Comparison of ENCODE assay signal across 13 mouse cellular contexts in the genomic region with DNA sequence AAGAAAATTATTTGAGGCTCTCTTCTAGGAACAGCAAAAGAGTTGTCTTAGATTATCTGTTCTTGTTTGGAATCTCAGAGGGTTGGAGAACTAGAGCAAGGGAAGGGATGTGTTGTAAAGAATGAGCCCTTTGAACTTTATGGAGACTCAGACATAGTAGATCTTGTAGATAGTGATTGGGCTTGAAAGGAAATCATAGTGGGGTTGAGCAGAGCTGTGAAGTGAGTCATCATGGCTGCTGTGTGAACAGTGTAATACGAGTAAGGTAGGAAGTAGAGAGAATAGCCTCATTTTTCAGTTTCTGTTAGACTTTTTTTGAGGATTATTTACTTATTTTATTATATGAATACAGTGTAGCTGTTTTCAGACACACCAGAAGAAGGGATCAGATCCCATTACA.
"Had no signal": no experiment of that assay in that cellular context is flagged by ENCODE, and none has a peak within 500 bp of the region (broad histone marks: within the 10 kb centered on the region; RNA-seq: fewer than 3 reads in every experiment).

No protein-coding gene starts in this region.

- H3K9me3 ChIP-seq: liver, embryonic 15.5 days; midbrain, embryonic 10.5 days; neural tube, embryonic 13.5 days had no signal

- H3K4me1 ChIP-seq: midbrain, embryonic 10.5 days; neural tube, embryonic 13.5 days had no signal

- DNase-seq: kidney, adult 8-10 months; kidney, postnatal 36 days; left cerebral cortex, postnatal 4 days; lung, adult 2 months; lung, postnatal 10 days; lung, postnatal 4 days; midbrain, embryonic 14.5 days; right cerebral cortex, postnatal 14 days; thymus, postnatal 36 days had no signal

- H3K4me3 ChIP-seq: liver, embryonic 15.5 days; midbrain, embryonic 10.5 days; neural tube, embryonic 13.5 days had no signal

- H3K9ac ChIP-seq: liver, embryonic 15.5 days; neural tube, embryonic 13.5 days had no signal

- H3K4me2 ChIP-seq: liver, embryonic 11.5 days; liver, embryonic 15.5 days; neural tube, embryonic 13.5 days had no signal

- H3K27ac ChIP-seq: liver, embryonic 15.5 days; midbrain, embryonic 10.5 days; neural tube, embryonic 13.5 days had no signal

- H3K27me3 ChIP-seq: liver, embryonic 15.5 days; neural tube, embryonic 13.5 days had no signal
